Mouse (Mus musculus) frontal cortex, postnatal 10 days (tissue): ENCODE results near the gene Dnaaf5.
A peak's percentile ranks its signal among the peaks of the same experiment; 100 is the strongest.

ENCODE experiments used
- DNase-seq, 2 experiments: peaks; one replicate each; pipeline ENCODE4 v3.0.0; 2022; ENCODE audit warnings: low spot score in 2 of 2, mixed read lengths in 1 of 2

Dnaaf5 gene

GRCm38 (mm10) chr5:139140589-139140988 lies 9.4 kb upstream of the Dnaaf5 start:
- DNase-seq = no peak

GRCm38 (mm10) chr5:139141326-139141725 lies 8.7 kb upstream of the Dnaaf5 start:
- no peak for DNase-seq

- DNase-seq = no peak
Observed at GRCm38 (mm10) chr5:139143890-139144289, 6.1 kb upstream of the Dnaaf5 start.

- DNase-seq = no peak
Observed at GRCm38 (mm10) chr5:139145726-139146125, 4.3 kb upstream of the Dnaaf5 start.

- DNase-seq = no peak
Observed at GRCm38 (mm10) chr5:139146476-139147075, 3.4 kb upstream of the Dnaaf5 start.

- DNase-seq = no peak
Observed at GRCm38 (mm10) chr5:139147178-139148078, 2.6 kb upstream of the Dnaaf5 start.

GRCm38 (mm10) chr5:139149006-139149672 lies 884 bp upstream of the Dnaaf5 start:
- no peak for DNase-seq

GRCm38 (mm10) chr5:139150603-139151031 lies 594 bp downstream of the Dnaaf5 start:
- DNase-seq = peak in 1 of 2 experiments; percentile 27

GRCm38 (mm10) chr5:139160899-139161298 lies 10.9 kb downstream of the Dnaaf5 start:
- DNase-seq = no peak

- no peak for DNase-seq
Observed at GRCm38 (mm10) chr5:139161632-139162031, 11.6 kb downstream of the Dnaaf5 start.

- DNase-seq = no peak
Observed at GRCm38 (mm10) chr5:139166781-139167361, 16.8 kb downstream of the Dnaaf5 start.

- no peak for DNase-seq
Observed at GRCm38 (mm10) chr5:139167548-139167947, 17.5 kb downstream of the Dnaaf5 start.

- no peak for DNase-seq
Observed at GRCm38 (mm10) chr5:139171929-139172328, 21.9 kb downstream of the Dnaaf5 start.

- no peak for DNase-seq
Observed at GRCm38 (mm10) chr5:139174141-139174540, 24.1 kb downstream of the Dnaaf5 start.

GRCm38 (mm10) chr5:139174556-139175547 lies 24.8 kb downstream of the Dnaaf5 start:
- no peak for DNase-seq

- DNase-seq = peak in 1 of 2 experiments; percentile 77
Observed at GRCm38 (mm10) chr5:139178895-139179631, 29.0 kb downstream of the Dnaaf5 start.

GRCm38 (mm10) chr5:139183131-139183530 lies 33.1 kb downstream of the Dnaaf5 start:
- DNase-seq = no peak

- no peak for DNase-seq
Observed at GRCm38 (mm10) chr5:139183601-139184000, 33.6 kb downstream of the Dnaaf5 start.

- DNase-seq = no peak
Observed at GRCm38 (mm10) chr5:139184897-139185296, 34.9 kb downstream of the Dnaaf5 start.

- no peak for DNase-seq
Observed at GRCm38 (mm10) chr5:139189726-139190125, 39.7 kb downstream of the Dnaaf5 start.
